Mouse (Mus musculus) small intestine, adult 2 months (tissue): ENCODE results near the gene Trappc10. TPM values are rescaled to one million over a fixed set of nuclear protein-coding genes. Genes with fewer than 3 reads are reported as not detected.

ENCODE experiments used
- H3K27ac ChIP-seq: fragments of 200-500 bp; 2 replicates; pipeline ENCODE4 v1.5.1; 2012; ENCODE audit warnings: low read depth, low read length, control low read depth, inconsistent platforms; ENCODE audit not compliant: insufficient read depth
- H3K27me3 ChIP-seq: fragments of 200-500 bp; 2 replicates; pipeline ENCODE4 v1.6.1; 2012; ENCODE audit warnings: mild to moderate bottlenecking, moderate library complexity, low read length, inconsistent platforms; ENCODE audit not compliant: control insufficient read depth, insufficient read depth
- H3K36me3 ChIP-seq: fragments of 200-500 bp; 2 replicates; pipeline ENCODE4 v1.6.1; 2012; ENCODE audit warnings: mild to moderate bottlenecking, low read length, control low read depth, inconsistent platforms; ENCODE audit not compliant: control insufficient read depth, insufficient read depth
- H3K4me1 ChIP-seq: fragments of 200-500 bp; 2 replicates; pipeline ENCODE4 v1.6.1; 2012; ENCODE audit warnings: low read length, inconsistent platforms, mixed read lengths; ENCODE audit not compliant: control insufficient read depth, insufficient read depth, insufficient read length
- H3K4me3 ChIP-seq: fragments of 200-500 bp; 2 replicates; pipeline ENCODE4 v1.5.1; 2012; ENCODE audit warnings: low read depth, mild to moderate bottlenecking, control low read depth, inconsistent platforms, low read length, moderate library complexity
- CTCF ChIP-seq: fragments of 200-500 bp; IDR thresholded peaks from 2 replicates; pipeline ENCODE4 v1.5.1; 2012; ENCODE audit warnings: low read depth, mild to moderate bottlenecking, control low read depth, inconsistent platforms, low read length, moderate library complexity, mixed read lengths; ENCODE audit not compliant: insufficient replicate concordance, insufficient read length; ENCODE audit errors: extremely low read depth
- POLR2A ChIP-seq: fragments of 200-500 bp; IDR thresholded peaks from 2 replicates; pipeline ENCODE4 v1.6.1; 2012; ENCODE audit warnings: low read depth, mild to moderate bottlenecking, control low read depth, inconsistent platforms, low read length, moderate library complexity
- WGBS: fragments of 180-500 bp; shearing (Covaris S2); methylation state at CpG from one replicate; pipeline ENCODE4 v1.1.7; 2018; 5-methylcytosine and 5-hydroxymethylcytosine counted together
- polyA plus RNA-seq: library from polyadenylated mRNA; depleted of rRNA; stranded (reverse); fragments of >200 nt; gene quantifications from 2 replicates; pipeline ENCODE4 v1.2.3, GENCODE M21; 2012

The Trappc10 gene
- polyA plus RNA-seq, 1 experiment, result 69.9 TPM

DNA sequence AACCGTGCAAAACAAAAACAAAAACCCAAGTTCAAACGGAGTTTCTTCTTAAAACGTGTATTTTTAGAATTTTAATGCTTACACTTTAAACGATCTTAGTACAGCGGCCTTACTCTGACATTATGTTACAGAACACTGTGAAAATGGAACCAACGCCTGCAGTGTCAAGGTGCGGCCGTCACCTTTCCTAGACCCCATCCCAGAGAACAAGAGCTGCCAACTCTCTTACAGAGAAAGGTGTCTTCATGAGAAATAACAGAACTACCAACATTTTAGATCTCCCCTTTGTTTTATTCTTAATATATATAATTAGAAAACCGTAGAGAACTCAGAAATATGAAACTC lies 59.1 kb downstream of the Trappc10 start:
- H3K4me3 ChIP-seq, result peak overlapping the region; percentile 76
- H3K27ac ChIP-seq, result peak overlapping the region; percentile 36; the same call in 1 of the 2 replicates
- TF ChIP-seq CTCF (peak; percentile 4; the same call in 1 of the 2 replicates), POLR2A (no peak)
- WGBS, result 9% methylated on average over 9 of the region's 9 CpGs
- H3K27me3 ChIP-seq, result no peaks in the 10 kb centered on the region
- H3K36me3 ChIP-seq, result peaks cover 46% of the 10 kb centered on the region
- H3K4me1 ChIP-seq, result peaks cover 5% of the 10 kb centered on the region; the same call in 1 of the 2 replicates

- H3K27me3 ChIP-seq, result no peaks in the 10 kb centered on the region
- peak within 1 kb of the TSS; percentile 76 for H3K4me3 ChIP-seq
- TF ChIP-seq POLR2A, result peak; percentile 52
- peak; percentile 5; the same call in 1 of the 2 replicates for TF ChIP-seq CTCF
- H3K4me1 ChIP-seq, result peaks cover 5% of the 10 kb centered on the region; the same call in 1 of the 2 replicates
- peaks cover 46% of the 10 kb centered on the region for H3K36me3 ChIP-seq
- H3K27ac ChIP-seq, result peak within 1 kb of the TSS; percentile 36; the same call in 1 of the 2 replicates
- WGBS, result under 1% methylated on average over 47 of the region's 47 CpGs
Measured at GRCm38 (mm10) chr10:78184531-78185380, 59.7 kb downstream of the Trappc10 start, which contains the start of gene Pwp2. Pwp2 (minus strand) TSS chr10:78185149.

GRCm38 (mm10) chr10:78183577-78183976 lies 60.9 kb downstream of the Trappc10 start:
- no peak overlapping the region for H3K27ac ChIP-seq
- peaks cover 45% of the 10 kb centered on the region for H3K36me3 ChIP-seq
- 63% methylated on average over 3 of the region's 3 CpGs for WGBS
- H3K4me1 ChIP-seq, result peaks cover 5% of the 10 kb centered on the region; the same call in 1 of the 2 replicates
- H3K27me3 ChIP-seq, result no peaks in the 10 kb centered on the region
- TF ChIP-seq POLR2A, result no peak
- no peak for TF ChIP-seq CTCF
- no peak overlapping the region for H3K4me3 ChIP-seq

- Histone ChIP-seq H3K4me3 (no peak overlapping the region), H3K4me1 (peaks cover 5% of the 10 kb centered on the region; the same call in 1 of the 2 replicates), H3K36me3 (peaks cover 44% of the 10 kb centered on the region), H3K27me3 (no peaks in the 10 kb centered on the region), H3K27ac (no peak overlapping the region)
- 84% methylated on average over 17 of the region's 17 CpGs for WGBS
- TF ChIP-seq POLR2A (no peak), CTCF (no peak)
Measured at GRCm38 (mm10) chr10:78182321-78182720, 62.1 kb downstream of the Trappc10 start.

DNA sequence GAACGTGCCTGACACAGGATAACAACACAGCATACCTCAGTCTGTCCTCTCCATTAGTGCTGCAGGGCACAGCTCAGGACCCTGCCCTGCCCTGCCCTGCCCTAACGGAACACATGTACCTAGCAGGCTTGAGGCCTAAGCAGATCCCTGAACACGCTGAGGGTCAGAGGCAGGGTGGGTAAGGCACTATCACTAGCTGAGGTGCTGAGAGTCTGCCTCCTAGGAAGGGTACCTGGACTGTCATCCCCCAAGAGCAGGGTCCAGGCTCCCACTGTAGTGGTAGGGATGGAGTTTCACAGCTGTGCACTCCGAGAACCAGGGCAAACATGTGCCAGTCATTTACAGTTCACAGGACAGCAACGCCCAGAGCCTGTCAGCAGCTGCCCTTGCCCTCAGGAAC lies 70.0 kb downstream of the Trappc10 start:
- Histone ChIP-seq H3K27ac (no peak overlapping the region), H3K36me3 (peaks cover 58% of the 10 kb centered on the region), H3K4me1 (no peaks in the 10 kb centered on the region; the same call in 1 of the 2 replicates), H3K4me3 (no peak overlapping the region), H3K27me3 (no peaks in the 10 kb centered on the region)
- no peak for TF ChIP-seq POLR2A
- TF ChIP-seq CTCF, result no peak
- WGBS, result 89% methylated on average over 5 of the region's 5 CpGs

- 93% methylated on average over 9 of the region's 9 CpGs for WGBS
- Histone ChIP-seq H3K27ac (no peak overlapping the region), H3K27me3 (no peaks in the 10 kb centered on the region), H3K36me3 (peaks cover 44% of the 10 kb centered on the region), H3K4me1 (peaks cover 6% of the 10 kb centered on the region; the same call in 1 of the 2 replicates), H3K4me3 (no peak overlapping the region)
- TF ChIP-seq POLR2A, result no peak
- no peak for TF ChIP-seq CTCF
Measured at GRCm38 (mm10) chr10:78171581-78171980, 72.9 kb downstream of the Trappc10 start.

- TF ChIP-seq CTCF (no peak), POLR2A (no peak)
- 88% methylated on average over 7 of the region's 7 CpGs for WGBS
- Histone ChIP-seq H3K27me3 (no peaks in the 10 kb centered on the region), H3K4me3 (no peak overlapping the region), H3K36me3 (peaks cover 41% of the 10 kb centered on the region), H3K27ac (no peak overlapping the region), H3K4me1 (peaks cover 6% of the 10 kb centered on the region; the same call in 1 of the 2 replicates)
Measured at GRCm38 (mm10) chr10:78171057-78171456, 73.4 kb downstream of the Trappc10 start.
